Mouse (Mus musculus) myocyte (in vitro differentiated cells): ENCODE results near the gene Rab17.

Source experiments
- CEBPB ChIP-seq: IDR thresholded peaks from 2 replicates; pipeline ENCODE4 v1.6.1; 2011; ENCODE audit warnings: mild to moderate bottlenecking, moderate library complexity; ENCODE audit not compliant: poor library complexity, insufficient read depth, severe bottlenecking
- E2F4 ChIP-seq: IDR thresholded peaks from one replicate; pipeline ENCODE4 v1.6.1; 2011; ENCODE audit warnings: mild to moderate bottlenecking, control low read depth, moderate library complexity; ENCODE audit not compliant: insufficient read depth
- MAX ChIP-seq: IDR thresholded peaks from one replicate; pipeline ENCODE4 v1.6.1; 2011; ENCODE audit warnings: low read depth, mild to moderate bottlenecking, control low read depth
- MYOG ChIP-seq, 3 experiments: IDR thresholded peaks; one replicate each; pipeline ENCODE4 v1.6.1; 2011; ENCODE audit warnings: control low read depth in 2 of 3, low read depth in 2 of 3, mild to moderate bottlenecking in 2 of 3; ENCODE audit not compliant: insufficient read length in 2 of 3, control insufficient read depth in 1 of 3, insufficient read depth in 1 of 3
- POLR2A ChIP-seq: IDR thresholded peaks from one replicate; pipeline ENCODE4 v1.6.1; 2011; ENCODE audit warnings: low read depth, mild to moderate bottlenecking, control low read depth, moderate library complexity; ENCODE audit not compliant: insufficient read length
- POLR2AphosphoS2 ChIP-seq: IDR thresholded peaks from one replicate; pipeline ENCODE4 v1.6.1; 2011; ENCODE audit warnings: low read depth, control low read depth; ENCODE audit not compliant: insufficient read length
- REST ChIP-seq: IDR thresholded peaks from one replicate; pipeline ENCODE4 v1.6.1; 2011; ENCODE audit warnings: mild to moderate bottlenecking, control low read depth, moderate library complexity; ENCODE audit not compliant: insufficient read depth, insufficient read length
- TCF12 ChIP-seq: IDR thresholded peaks from one replicate; pipeline ENCODE4 v1.6.1; 2011; ENCODE audit warnings: mild to moderate bottlenecking, control low read depth; ENCODE audit not compliant: poor library complexity, insufficient read depth, severe bottlenecking
- TCF3 ChIP-seq: IDR thresholded peaks from one replicate; pipeline ENCODE4 v1.6.1; 2011; ENCODE audit warnings: low read depth, control low read depth; ENCODE audit not compliant: insufficient read length
- USF1 ChIP-seq: IDR thresholded peaks from one replicate; pipeline ENCODE4 v1.6.1; 2011; ENCODE audit warnings: low read depth, mild to moderate bottlenecking, control low read depth, moderate library complexity

- no peak for TF ChIP-seq POLR2A
- no peak for TF ChIP-seq MYOG (IDR thresholded peaks at IDR 0.05; ENCODE audit: control insufficient read depth in 1 of 3, insufficient read depth in 1 of 3, insufficient read length in 2 of 3, low read depth in 2 of 3)
- TF ChIP-seq POLR2AphosphoS2: no peak
- no peak for TF ChIP-seq TCF3
- TF ChIP-seq USF1: no peak
- TF ChIP-seq CEBPB: no peak
- TF ChIP-seq E2F4: no peak
- TF ChIP-seq TCF12: no peak
- no peak for TF ChIP-seq MAX
- TF ChIP-seq REST: no peak
Observed at GRCm38 (mm10) chr1:90947252-90947651, 22.2 kb downstream of the Rab17 start.
